Mouse (Mus musculus) limb, embryonic 12.5 days (tissue): ENCODE measurements around the gene Rbm15. TPM values are rescaled to one million over a fixed set of nuclear protein-coding genes. Genes with fewer than 3 reads are reported as not detected.
A peak's percentile ranks its signal among the peaks of the same experiment; 100 is the strongest.

Experiments
- ATAC-seq: fragments of 200-750 bp; cut with Nextera tagmentation; 2 replicates; pipeline ENCODE4 v1.8.0; 2017; ENCODE audit warnings: low read depth, moderate TSS enrichment; ENCODE audit not compliant: insufficient number of reproducible peaks, insufficient read depth, low FRiP score, low TSS enrichment
- H3K27ac ChIP-seq: fragments of 300-500 bp; sonication (generic); 2 replicates; pipeline ENCODE4 v1.5.1; 2016; ENCODE audit warnings: mild to moderate bottlenecking, moderate library complexity
- H3K27me3 ChIP-seq: fragments of 300-500 bp; sonication (generic); 2 replicates; pipeline ENCODE4 v1.6.1; 2016; ENCODE audit warnings: mild to moderate bottlenecking, moderate library complexity
- H3K36me3 ChIP-seq: fragments of 300-500 bp; sonication (generic); 2 replicates; pipeline ENCODE4 v1.6.1; 2016; ENCODE audit warnings: mild to moderate bottlenecking, moderate library complexity
- H3K4me1 ChIP-seq: fragments of 300-500 bp; sonication (generic); replicated peaks from 2 replicates; pipeline ENCODE4 v1.6.1; 2016
- H3K4me2 ChIP-seq: fragments of 300-500 bp; sonication (generic); 2 replicates; pipeline ENCODE4 v1.6.1; 2016; ENCODE audit warnings: mild to moderate bottlenecking, moderate library complexity
- H3K4me3 ChIP-seq: fragments of 300-500 bp; sonication (generic); replicated peaks from 2 replicates; pipeline ENCODE4 v1.5.1; 2016; ENCODE audit warnings: mild to moderate bottlenecking
- H3K9ac ChIP-seq: fragments of 300-500 bp; sonication (generic); replicated peaks from 2 replicates; pipeline ENCODE4 v1.6.1; 2016; ENCODE audit warnings: mild to moderate bottlenecking, moderate library complexity
- H3K9me3 ChIP-seq: fragments of 300-500 bp; sonication (generic); 2 replicates; pipeline ENCODE4 v1.6.1; 2016; ENCODE audit warnings: mild to moderate bottlenecking, moderate library complexity
- WGBS: fragments of 180-500 bp; shearing (Covaris S2); methylation state at CpG from one replicate; pipeline ENCODE4 v1.1.7; 2016; 5-methylcytosine and 5-hydroxymethylcytosine counted together
- polyA plus RNA-seq: library from polyadenylated mRNA; unstranded; fragments of >200 nt; fragmentation: Nextera tagmentation; extraction: Ambion mirVana; gene quantifications from 2 replicates; pipeline ENCODE4 v1.2.1, GENCODE M21; 2016

Rbm15 gene
- polyA plus RNA-seq, 1 experiment from 2014 or later: 18.9 TPM

DNA sequence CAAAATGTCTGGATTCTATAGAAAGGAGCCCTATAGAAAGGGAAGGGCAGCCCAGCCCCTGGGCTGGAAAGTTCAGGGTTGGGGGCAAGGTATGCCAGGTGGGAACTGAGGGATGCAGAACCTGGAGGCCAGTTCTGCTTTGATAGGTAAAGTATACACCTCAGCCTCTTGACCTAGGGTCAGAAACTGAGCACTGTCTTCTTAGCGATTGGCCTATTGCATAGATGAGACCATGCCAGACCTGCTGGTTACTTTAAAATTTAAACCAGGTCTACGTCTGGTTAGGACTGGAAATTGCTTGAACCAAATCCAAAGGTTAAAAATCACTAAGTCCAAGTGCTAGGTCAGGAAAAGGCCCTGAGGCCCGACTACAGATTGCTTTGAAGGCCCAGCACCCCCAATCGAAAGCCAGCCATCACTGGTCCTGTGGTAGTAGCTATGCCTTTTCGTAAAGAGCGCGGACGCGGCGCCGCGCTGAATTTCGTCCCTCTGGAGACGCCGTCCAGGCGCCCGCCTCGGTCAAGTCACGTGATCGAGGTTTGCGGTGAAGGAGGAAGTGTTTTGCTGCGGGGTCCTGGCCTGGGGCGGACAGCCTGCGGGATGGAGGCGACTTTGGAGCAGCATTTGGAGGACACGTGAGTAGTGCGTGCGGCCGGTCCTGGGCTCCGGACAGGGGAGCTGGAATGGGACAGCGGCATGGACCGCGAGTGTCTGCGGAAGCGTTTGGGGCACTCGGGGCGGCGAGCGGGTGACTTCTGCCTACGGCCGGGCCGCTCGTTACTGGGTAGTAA lies 54.8 kb downstream of the Rbm15 start, which contains the start of gene Lamtor5:
TSS of gene Lamtor5 (plus strand) at position 380 of the 791 bp plus-strand sequence.
- H3K9ac ChIP-seq: peak within 1 kb of the TSS; percentile 72
- 4% methylated on average over 43 of the region's 43 CpGs for WGBS
- peak; percentile 74 for ATAC-seq
- peaks cover 5% of the 10 kb centered on the region; the same call in 1 of the 2 replicates for H3K4me1 ChIP-seq
- peaks cover 14% of the 10 kb centered on the region for H3K36me3 ChIP-seq
- H3K27me3 ChIP-seq: 0 out of 2 replicates have a peak, but pooled peaks cover 5% of the 10 kb centered on the region
- H3K4me3 ChIP-seq: peak within 1 kb of the TSS; percentile 84
- H3K9me3 ChIP-seq: no peaks in the 10 kb centered on the region
- peak within 1 kb of the TSS; percentile 65 for H3K4me2 ChIP-seq
- H3K27ac ChIP-seq: no peak within 1 kb of the TSS

DNA sequence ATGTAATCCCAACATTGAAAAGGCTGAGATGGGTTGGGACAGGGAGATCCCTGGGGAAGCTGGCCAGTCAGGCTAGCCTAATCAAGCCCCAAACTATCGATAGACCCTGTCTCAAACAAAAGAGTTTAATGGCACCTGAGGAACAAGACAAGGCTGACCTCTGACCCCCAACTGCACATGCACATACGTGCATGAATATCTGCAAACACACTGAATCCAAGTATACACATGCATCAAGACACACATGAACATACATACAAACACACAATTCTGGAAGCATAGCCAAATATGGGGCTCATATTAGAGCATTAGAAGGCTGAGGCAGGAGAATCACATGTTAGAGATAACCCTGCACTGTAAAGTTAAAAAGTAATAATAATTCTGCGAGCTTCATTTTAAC lies 56.8 kb downstream of the Rbm15 start:
- ATAC-seq: no peak
- H3K9ac ChIP-seq: no peak overlapping the region
- 79% methylated on average over 3 of the region's 3 CpGs for WGBS
- no peak overlapping the region for H3K4me2 ChIP-seq
- no peak overlapping the region for H3K4me3 ChIP-seq
- H3K9me3 ChIP-seq: no peaks in the 10 kb centered on the region
- no peaks in the 10 kb centered on the region for H3K36me3 ChIP-seq
- peaks cover 5% of the 10 kb centered on the region; the same call in 1 of the 2 replicates for H3K4me1 ChIP-seq
- no peak overlapping the region for H3K27ac ChIP-seq
- H3K27me3 ChIP-seq: 0 out of 2 replicates have a peak, but pooled peaks cover 5% of the 10 kb centered on the region

- ATAC-seq: no peak
- WGBS: 52% methylated on average over 4 of the region's 4 CpGs
- no peaks in the 10 kb centered on the region for H3K9me3 ChIP-seq
Measured at GRCm38 (mm10) chr3:107275996-107276395, 57.5 kb downstream of the Rbm15 start.

More at GRCm38 (mm10) chr3:107275996-107276395, 57.5 kb downstream of the Rbm15 start:
- 0 out of 2 replicates have a peak, but pooled peaks cover 5% of the 10 kb centered on the region for H3K27me3 ChIP-seq
- no peak overlapping the region for H3K27ac ChIP-seq
- no peak overlapping the region for H3K4me2 ChIP-seq
- peaks cover 5% of the 10 kb centered on the region; the same call in 1 of the 2 replicates for H3K4me1 ChIP-seq
- H3K4me3 ChIP-seq: no peak overlapping the region
- H3K9ac ChIP-seq: no peak overlapping the region
- no peaks in the 10 kb centered on the region for H3K36me3 ChIP-seq

Other genes starting within 250 kb of the Rbm15 start
- 0.03 and 0.04 TPM in 2 replicates for gene Kcna2, start 232.5 kb downstream of the Rbm15 start, polyA plus RNA-seq
- gene Kcna10, start 150.6 kb downstream of the Rbm15 start, polyA plus RNA-seq: not detected in 2 replicates
- gene Cym, start 111.9 kb downstream of the Rbm15 start, polyA plus RNA-seq: not detected in 2 replicates
- not detected in 2 replicates for gene A630076J17Rik, start 103.1 kb downstream of the Rbm15 start, polyA plus RNA-seq
- 0.20 TPM in 1 of 2 replicates, not detected in the other for gene Prok1, start 94.0 kb downstream of the Rbm15 start, polyA plus RNA-seq
- gene Lamtor5, start 54.8 kb downstream of the Rbm15 start, polyA plus RNA-seq: 172 and 173 TPM in 2 replicates
- 6.1 and 6.8 TPM in 2 replicates for gene Slc16a4, start 42.4 kb downstream of the Rbm15 start, polyA plus RNA-seq
- 0.12 TPM in 1 of 2 replicates, not detected in the other for gene Kcnc4, start 125.9 kb upstream of the Rbm15 start, polyA plus RNA-seq
- 4.5 and 7.0 TPM in 2 replicates for gene Slc6a17, start 184.3 kb upstream of the Rbm15 start, polyA plus RNA-seq
- 0.15 and 0.24 TPM in 2 replicates for gene Ubl4b, start 221.4 kb upstream of the Rbm15 start, polyA plus RNA-seq